Mouse (Mus musculus): ENCODE results near the gene Tent5a. TPM values are rescaled to one million over a fixed set of nuclear protein-coding genes. Genes with fewer than 3 reads are reported as not detected.
A peak's percentile ranks its signal among the peaks of the same experiment; 100 is the strongest.

Tent5a gene
- total and polyA plus RNA-seq, 3 experiments: 7.0 to 15.2 TPM; not detected in 1

DNA sequence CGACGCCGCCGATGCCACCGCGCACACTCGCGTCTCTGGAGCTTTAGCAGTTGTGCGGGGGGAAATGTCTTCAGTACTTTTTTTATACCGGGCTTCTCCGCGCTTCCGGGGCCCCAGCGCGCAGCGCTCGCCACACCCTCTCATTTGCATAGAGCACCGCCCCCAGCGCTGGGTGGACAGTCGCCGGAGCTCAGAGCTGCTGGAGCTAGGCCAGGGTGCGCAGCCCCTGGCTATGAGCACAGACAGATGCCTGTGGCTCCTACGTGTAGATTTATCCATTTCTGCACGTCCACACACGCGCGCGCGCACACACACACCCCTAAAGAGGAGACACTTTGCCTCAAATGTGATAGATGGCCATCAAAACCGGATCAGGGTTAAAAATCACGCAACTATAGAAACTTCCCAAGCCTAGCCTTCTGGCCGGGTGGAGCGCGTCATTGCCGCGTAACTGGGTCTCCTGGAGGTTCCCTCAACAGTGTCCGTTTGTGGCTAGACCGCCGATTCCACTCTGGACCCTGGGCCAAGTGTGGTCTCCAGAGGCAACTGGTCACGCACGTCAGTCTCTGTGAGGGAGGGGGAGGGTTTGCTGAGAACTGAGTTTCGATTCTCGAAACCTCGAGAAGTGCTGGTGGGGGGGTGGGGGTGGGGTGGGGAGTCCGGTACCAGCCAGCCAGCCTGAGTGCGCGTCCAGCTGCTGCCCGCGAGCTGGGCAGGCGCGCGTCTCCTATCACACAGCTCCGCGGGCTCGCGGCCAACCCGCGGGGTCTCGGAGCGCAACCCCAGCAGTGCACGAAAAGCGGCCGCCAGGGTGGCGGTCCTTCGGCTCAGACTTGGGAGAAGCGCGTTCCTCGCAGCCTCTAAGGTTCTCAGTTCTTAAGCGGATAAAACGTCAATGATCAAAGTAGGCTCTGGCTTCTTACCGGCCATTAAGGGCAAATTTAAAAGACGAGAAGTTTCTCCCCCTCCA is at the start of gene Tent5a (continued):
- TF ChIP-seq TAL1 (IDR thresholded peaks at IDR 0.05; ENCODE audit: low read length): no peak
- peak; percentile 92 for TF ChIP-seq ELF1 (IDR thresholded peaks at IDR 0.05; ENCODE audit: low read depth, low read length)
- peak; percentile 32; the same call in 1 of the 2 replicates for TF ChIP-seq TCF12 (IDR thresholded peaks at IDR 0.05; ENCODE audit: low read depth, low read length)
- TF ChIP-seq EP300 (IDR thresholded peaks at IDR 0.05; ENCODE audit: low read depth in 1 of 2, low read length in 2 of 2): no peak
- no peak for TF ChIP-seq USF1 (IDR thresholded peaks at IDR 0.05; ENCODE audit: low read depth, low read length)

DNA sequence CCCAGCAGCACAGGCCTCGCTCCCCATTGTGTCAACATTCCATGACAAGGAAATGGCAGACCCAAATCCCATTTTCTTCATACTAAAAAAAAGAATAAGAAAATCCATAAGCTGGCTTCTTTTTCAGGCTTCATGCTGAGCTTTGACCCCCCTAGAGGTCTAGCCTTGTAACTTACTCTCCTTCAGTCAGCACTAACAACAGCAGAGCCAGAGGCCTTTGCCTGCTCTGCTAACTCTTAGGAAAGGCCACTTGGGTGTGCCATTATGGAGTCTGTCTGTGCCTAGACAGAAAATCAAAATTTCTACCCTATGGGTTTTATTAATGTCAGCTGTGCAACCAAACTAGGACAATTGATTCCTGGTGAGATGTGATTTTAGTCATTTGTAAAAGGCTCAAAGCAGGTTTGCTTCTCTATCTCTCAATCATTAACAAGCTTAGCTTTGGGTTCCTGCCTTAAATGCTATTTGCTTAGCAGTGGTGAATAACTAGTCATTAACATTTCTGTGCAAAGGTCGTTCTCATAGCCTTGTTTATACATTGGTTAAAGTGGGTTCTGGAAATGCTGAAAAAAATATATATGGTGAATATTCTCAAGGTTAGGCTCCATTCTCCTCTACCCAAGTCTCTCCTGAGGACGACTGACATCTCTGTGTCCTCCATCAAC is 49.6 kb upstream of the Tent5a start:
- H3K4me3 ChIP-seq (ENCODE audit: control insufficient read depth in 1 of 2, insufficient read depth in 1 of 2, low read depth in 2 of 2, low read length in 2 of 2): no peak overlapping the region
- no peaks in the 10 kb centered on the region for H3K4me1 ChIP-seq (ENCODE audit: control insufficient read depth in 1 of 2, insufficient read depth in 2 of 2, low read length in 2 of 2)
- no peaks in the 10 kb centered on the region for H3K36me3 ChIP-seq (ENCODE audit: control insufficient read depth in 1 of 2, insufficient read depth in 2 of 2, low read length in 2 of 2)
- peaks cover 0 to under 1% of the 10 kb centered on the region in 2 experiments; a peak in 1 of 4 replicates for H3K27me3 ChIP-seq (ENCODE audit: control insufficient read depth in 1 of 2, insufficient read depth in 2 of 2, low read length in 2 of 2)
- TF ChIP-seq E2F4 (IDR thresholded peaks at IDR 0.05; ENCODE audit: borderline replicate concordance, low read depth, low read length) (no peak), EP300 (IDR thresholded peaks at IDR 0.05; ENCODE audit: low read depth in 1 of 2, low read length in 2 of 2) (no peak), RAD21 (IDR thresholded peaks at IDR 0.05; ENCODE audit: low read depth, low read length) (no peak), ETS1 (IDR thresholded peaks at IDR 0.05; ENCODE audit: low read depth, low read length) (no peak), MAFK (IDR thresholded peaks at IDR 0.05; ENCODE audit: borderline replicate concordance, low read depth, low read length) (no peak), TCF12 (IDR thresholded peaks at IDR 0.05; ENCODE audit: low read depth, low read length) (no peak), JUND (IDR thresholded peaks at IDR 0.05; ENCODE audit: low read depth, low read length) (no peak)
- no peaks in the 10 kb centered on the region for H3K79me2 ChIP-seq (ENCODE audit: control insufficient read depth, insufficient read depth, low read length, poor library complexity)
- no peaks in the 10 kb centered on the region for H3K9me3 ChIP-seq (replicated peaks; ENCODE audit: insufficient read depth, low read length)
- no peak for DNase-seq (ENCODE audit: low read depth, low spot score)
- H3K27ac ChIP-seq (ENCODE audit: control insufficient read depth, low read depth, low read length): no peak overlapping the region
- no peak overlapping the region for H3K9ac ChIP-seq (ENCODE audit: control insufficient read depth, low read depth, low read length, poor library complexity, severe bottlenecking)

DNA sequence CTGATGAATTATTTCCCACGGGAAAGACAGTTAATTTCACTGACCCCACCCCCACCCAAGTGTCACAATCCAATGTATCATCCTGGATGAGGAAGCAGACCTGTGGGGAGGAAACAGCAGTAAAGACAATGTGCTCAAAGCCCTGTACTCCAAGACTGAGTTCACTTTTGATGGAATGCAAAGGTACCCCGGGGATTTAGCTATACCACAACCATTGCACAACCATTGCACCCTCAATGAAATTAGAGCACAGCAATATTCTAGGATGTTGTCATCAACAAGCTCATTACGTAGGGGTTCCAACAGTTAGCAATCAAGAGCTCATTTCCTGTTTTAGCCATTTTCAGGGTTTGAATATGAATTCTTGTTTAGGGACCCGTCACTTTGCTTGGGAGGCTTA is 48.0 kb upstream of the Tent5a start:
- no peaks in the 10 kb centered on the region for H3K36me3 ChIP-seq (ENCODE audit: control insufficient read depth in 1 of 2, insufficient read depth in 2 of 2, low read length in 2 of 2)
- H3K9me3 ChIP-seq (replicated peaks; ENCODE audit: insufficient read depth, low read length): no peaks in the 10 kb centered on the region
- H3K27ac ChIP-seq (ENCODE audit: control insufficient read depth, low read depth, low read length): no peak overlapping the region
- no peak for TF ChIP-seq ZNF384 (IDR thresholded peaks at IDR 0.05; ENCODE audit: low read depth, low read length)
- TF ChIP-seq UBTF (IDR thresholded peaks at IDR 0.05; ENCODE audit: borderline replicate concordance, insufficient read depth, low read depth, low read length): no peak
- TF ChIP-seq JUND (IDR thresholded peaks at IDR 0.05; ENCODE audit: low read depth, low read length): no peak
- TF ChIP-seq POLR2AphosphoS5 (IDR thresholded peaks at IDR 0.05; ENCODE audit: borderline replicate concordance, low read depth, low read length): no peak
- no peaks in the 10 kb centered on the region for H3K79me2 ChIP-seq (ENCODE audit: control insufficient read depth, insufficient read depth, low read length, poor library complexity)
- DNase-seq (ENCODE audit: low read depth, low spot score): no peak
- no peak overlapping the region for H3K4me3 ChIP-seq (ENCODE audit: control insufficient read depth in 1 of 2, insufficient read depth in 1 of 2, low read depth in 2 of 2, low read length in 2 of 2)
- no peaks in the 10 kb centered on the region for H3K4me1 ChIP-seq (ENCODE audit: control insufficient read depth in 1 of 2, insufficient read depth in 2 of 2, low read length in 2 of 2)
- H3K27me3 ChIP-seq (ENCODE audit: control insufficient read depth in 1 of 2, insufficient read depth in 2 of 2, low read length in 2 of 2): no peaks in the 10 kb centered on the region
- H3K9ac ChIP-seq (ENCODE audit: control insufficient read depth, low read depth, low read length, poor library complexity, severe bottlenecking): no peak overlapping the region

Measured in MEL (cell line).